Mouse (Mus musculus) spleen, adult 18-20 months (tissue): ENCODE data around the gene Cxcl17.
"Not testable (repeated sequence)": the region's sequence is repeated elsewhere in the genome, so short reads cannot be mapped to it uniquely, and the experiment has no call there.

Source experiments
- DNase-seq, 2 experiments: peaks; one replicate each; pipeline ENCODE4 v3.0.0; 2022; ENCODE audit warnings: mixed read lengths in 2 of 2

The Cxcl17 gene

DNA sequence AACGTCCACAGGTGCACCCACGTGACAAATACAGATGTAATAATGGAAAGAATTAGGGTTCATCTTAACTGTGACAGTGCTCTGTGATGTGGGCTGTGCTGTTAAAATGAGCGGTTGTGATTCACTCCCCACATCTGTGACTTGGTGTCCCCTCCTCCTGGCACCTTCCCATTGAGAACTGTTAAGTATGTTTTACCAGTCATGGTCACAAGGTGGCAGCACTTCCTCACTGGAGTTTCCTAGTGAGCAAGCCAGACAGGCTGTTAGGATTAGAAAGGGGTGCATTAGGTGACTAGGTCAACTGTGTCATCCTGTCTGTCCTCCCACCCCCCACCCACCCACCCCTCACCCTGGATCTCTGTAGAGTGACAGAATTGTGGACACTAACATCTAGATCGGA, 11.7 kb upstream of the Cxcl17 start:
- peak; percentile 45 to 84 for DNase-seq

DNA sequence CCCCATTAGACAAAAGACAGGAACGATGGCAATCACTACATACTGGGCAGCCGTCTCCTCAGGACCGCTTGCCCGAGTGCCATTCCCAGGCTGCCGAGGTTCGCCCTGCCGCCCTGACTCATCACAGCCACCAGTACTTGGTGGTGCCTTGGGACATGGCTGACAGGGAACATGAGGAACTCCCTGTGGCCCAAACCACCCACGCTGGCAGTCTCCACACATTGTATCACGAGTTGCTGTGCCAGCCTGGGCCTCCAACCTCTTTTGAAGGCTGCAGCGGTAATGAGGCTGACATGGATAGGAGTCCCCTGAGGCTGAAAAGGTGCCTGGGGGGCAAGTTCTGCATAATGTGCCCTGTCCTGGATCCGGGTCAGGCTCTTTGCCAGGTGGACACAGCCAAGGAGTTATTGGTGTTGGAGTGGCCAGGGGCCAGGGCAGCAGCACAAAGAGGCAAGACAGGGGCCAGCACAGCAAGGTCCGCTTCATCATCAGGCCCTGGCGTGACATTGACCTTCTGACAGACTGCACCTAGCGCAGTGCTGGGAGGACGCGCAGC, 9.7 kb upstream of the Cxcl17 start:
- no peak for DNase-seq

DNA sequence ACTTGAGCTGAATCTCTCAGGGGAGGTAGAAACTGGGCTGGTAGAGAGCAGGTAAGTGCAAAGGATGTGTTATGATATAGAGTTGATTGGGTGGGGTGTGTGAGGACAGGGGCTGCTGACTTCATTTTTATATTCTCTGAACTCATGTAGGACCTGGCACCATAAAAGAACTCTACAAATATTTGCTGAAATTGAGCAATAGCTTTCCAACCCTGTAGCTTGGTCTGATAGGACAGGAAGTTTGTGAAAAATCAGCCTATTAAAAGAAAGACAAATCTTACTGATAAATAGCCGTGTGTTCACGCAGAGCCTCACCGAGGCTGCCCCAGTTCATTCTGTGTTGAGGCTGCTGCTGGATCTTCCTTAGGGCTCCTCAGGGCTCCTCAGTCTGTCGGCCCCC, 7.3 kb upstream of the Cxcl17 start:
- no peak for DNase-seq

DNA sequence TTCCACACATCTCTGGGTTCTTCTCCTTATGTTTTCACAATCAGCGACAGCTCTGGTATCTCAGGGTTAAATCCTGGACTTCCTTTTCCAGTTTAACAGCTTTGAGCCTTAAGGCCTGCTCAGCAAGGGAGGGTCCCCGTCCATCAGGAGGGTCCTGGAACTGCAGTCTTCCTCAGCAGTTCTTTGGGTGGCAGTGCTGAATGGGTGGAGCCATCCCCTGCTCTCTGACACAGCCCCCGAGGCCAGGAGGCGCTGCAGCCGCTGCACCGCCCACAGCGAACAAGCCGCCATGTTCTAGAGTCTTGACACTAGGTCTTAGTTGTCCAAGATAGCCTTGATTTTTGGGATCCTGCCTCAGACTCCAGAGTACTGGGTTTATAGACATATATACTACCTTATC, 6.8 kb upstream of the Cxcl17 start:
- DNase-seq: no peak

DNA sequence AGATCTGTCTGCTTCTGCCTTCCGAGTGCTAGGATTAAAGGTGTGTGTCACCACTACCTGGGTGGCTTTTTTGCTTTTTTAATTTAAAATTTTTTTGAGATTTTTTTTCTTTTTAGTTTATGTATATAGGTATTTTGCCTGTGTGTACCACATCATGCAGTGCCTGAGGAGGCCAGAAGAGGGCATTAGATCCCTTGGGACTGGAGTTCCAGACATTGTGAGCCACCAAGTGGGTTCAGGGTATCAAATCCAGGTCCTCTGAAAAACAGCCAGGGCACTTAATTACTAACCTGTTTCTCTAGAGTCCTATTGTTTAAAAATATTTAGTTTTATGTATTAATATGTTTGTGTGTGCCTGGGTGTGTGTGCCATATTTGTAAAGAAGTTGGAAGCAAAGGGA, 4.9 kb upstream of the Cxcl17 start:
- DNase-seq: peak in 1 of 2 experiments; percentile 56

DNA sequence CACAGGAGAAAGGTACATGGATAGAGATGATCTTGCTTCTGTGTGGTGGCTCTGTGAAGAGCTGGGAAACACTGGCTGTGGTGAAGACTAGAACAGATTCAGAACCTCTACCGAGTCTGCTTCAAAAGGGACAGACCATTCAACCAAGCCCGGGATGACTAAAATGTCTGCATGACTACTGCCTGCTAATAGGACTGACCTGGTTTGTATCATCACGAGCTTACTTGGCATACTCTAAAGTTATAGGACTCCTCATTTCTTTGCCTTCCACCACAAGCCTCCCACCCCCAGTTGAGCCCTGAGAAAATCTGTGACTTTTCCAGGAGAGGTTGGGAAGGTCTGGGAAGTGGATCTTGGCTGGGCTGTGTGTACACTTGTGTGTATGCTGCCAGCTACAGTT, 825 bp downstream of the Cxcl17 start:
- DNase-seq: no peak

DNA sequence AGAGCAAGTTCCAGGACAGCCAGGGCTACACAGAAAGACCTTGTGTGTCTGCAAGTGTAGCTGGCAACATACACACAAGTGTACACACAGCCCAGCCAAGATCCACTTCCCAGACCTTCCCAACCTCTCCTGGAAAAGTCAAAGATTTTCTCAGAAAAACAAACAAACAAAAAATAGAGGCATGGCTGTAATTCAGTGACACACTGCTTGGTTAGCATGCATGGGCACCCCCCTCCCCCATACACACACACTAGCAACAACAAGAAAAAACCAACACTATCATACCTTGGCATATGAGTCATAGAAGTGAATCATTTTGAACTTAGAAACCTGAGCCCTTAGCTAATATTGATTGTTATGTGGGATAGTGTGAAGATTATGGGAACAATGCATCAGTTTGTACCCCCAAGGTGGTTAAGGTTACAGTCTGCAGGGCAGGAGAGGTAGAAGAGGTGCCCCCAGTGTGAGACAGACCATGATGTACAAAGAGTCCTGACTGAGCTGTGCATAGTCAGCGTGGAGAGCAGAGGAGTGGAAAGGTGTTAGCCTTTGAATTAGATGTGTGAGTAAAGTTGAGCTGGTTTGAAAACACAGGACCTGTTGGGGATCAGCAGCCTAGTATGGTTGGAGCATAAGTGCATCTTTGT, 1.6 kb downstream of the Cxcl17 start:
- no peak for DNase-seq

DNA sequence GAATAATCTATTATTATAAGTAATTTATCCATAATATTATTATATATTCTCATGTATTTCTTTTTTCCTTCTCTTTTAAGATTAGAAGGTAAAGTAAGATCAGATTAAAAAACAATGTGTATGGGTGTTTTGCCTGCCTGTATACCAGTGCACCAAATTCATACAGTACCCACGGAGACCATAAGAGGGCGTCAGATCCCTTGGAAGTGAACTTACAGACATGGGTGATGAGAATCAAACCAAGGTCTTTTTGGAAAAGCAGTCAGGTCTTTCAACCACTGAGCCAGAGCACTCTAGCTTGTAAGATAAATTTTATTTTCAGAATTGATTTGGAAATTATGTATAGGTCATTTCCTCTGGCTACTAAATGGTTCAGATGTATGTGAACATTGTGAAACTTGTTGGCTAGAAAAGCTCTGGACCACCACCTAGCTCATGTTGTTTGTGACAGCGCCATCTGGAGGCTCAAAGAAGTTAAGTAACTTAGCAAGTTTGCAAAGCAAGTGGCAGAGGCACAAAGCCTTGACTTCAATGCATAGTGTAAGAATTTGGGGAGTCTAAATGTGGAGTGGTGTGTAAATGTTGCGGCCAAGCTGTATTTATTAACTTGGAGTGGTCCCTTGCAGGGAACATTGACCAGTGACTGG, 3.4 kb downstream of the Cxcl17 start:
- no peak for DNase-seq

DNA sequence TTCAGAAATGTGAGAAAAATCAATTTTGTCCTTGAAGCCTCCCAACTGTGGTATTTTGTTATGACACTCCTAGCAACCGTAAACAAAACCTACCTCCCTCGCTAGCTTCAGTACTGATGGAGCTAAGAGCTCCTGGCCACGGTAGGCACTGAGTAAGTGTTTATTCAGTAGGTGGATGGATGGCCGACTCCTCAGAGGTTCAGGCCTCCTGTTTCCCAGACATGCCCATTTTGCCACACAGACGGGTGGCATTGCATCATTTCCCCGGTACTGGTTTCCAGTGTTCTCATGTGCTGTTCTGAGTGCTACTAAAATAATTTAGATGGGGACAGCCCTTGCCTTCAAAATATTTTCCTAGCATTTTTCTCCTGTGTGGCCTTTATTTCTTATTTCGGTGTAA, 6.2 kb downstream of the Cxcl17 start:
- DNase-seq: no peak

DNA sequence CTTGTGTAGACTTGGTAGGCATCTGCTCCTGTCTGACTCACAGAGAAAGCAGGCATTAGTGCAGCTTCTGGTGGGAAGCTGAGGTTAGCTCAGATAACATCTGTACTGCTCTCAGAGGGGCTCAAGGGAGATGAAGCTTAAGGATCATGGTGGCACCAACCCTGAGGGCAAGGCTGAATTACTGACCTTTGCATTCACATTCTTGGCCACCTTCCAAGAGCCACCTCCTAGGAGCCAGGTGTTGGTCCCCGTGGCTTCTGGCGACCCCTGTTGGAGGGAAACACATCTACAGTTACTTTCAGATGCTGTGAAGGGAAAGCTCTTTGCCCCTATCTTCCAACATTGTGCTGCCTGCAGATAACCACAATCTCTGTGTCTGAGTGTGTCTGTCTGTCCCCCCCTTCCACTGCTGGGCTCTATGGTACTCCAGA, 10.0 kb downstream of the Cxcl17 start:
- DNase-seq: no peak

DNA sequence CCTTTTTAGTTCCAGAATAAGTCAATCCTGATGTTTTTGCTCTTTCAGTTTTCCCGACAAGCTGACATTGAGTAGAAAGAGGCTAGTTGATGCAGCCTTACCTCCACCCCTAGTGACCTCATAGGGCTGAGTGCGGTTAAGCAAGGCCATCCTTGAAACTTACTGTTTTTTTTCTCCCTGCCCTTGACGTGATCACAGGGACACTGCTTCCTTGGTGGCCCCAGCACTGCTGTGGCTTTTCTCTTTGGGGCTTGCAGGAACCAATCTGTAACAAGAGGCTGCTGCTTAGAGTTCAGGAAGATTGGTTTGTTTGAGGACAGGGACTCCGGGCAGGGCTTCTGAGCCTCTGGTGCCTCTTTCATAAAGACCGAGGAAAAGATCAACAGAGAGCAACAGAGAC, 10.7 kb downstream of the Cxcl17 start:
- no peak for DNase-seq

DNA sequence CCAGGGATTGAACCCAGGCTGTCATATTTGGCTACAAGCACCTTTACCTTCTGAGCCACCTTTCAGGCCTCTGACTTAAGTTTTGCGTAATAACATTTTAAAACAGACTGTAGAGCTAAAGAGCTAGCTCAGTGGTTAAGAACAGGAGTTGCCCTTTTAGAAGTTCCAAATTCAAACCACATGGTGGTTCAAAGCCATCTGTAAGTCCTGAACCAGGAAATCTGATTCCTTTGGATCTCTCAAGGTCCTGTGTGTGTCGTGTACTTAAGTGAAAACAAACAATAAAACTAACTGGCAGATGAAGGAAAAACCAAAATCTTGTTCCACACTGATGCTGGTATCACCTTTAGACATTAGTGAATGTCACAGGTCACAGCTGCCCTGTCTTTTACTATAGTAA, 11.1 kb downstream of the Cxcl17 start:
- DNase-seq: no peak

DNA sequence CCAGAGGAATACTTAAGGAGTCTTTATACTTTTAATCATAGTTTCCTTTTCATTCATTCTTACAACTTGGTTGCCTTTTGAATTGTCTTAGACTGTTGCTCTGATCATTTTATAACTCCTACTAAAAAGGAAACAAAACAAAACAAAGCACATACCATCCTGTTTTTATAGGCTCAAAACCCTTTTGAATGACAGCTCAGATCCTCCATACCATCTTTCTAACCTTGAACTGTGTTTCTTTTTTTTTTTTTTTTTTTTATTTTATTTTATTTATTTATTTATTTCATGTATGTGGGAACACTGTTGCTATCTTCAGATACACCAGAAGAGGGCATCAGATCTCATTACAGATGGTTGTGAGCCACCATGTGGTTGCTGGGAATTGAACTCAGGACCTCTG, 13.7 kb downstream of the Cxcl17 start:
- not testable (repeated sequence) for DNase-seq

DNA sequence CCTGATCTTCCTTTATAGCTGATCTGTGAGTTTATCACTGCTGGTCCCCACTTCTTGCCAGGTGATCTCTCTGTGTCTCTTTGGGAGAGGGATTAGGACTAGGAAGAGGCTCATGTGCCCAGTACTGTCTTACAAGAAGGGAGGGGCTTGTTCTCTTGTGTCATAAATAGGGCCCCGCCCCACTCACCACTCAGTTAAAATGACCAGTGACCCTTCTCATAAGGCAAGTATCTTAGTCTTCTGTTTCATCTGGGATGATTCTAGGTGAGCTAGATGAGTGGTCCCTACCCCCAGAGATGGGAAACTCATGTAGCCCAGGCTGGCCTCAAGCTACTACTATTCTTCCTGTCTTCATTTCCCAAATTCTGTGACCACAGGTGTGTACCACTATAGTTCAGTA, 14.1 kb downstream of the Cxcl17 start, which contains the start of gene Lipe:
Gene Lipe, minus strand, starts transcription at position 101 of the 400 bp plus-strand sequence.
- no peak for DNase-seq

DNA sequence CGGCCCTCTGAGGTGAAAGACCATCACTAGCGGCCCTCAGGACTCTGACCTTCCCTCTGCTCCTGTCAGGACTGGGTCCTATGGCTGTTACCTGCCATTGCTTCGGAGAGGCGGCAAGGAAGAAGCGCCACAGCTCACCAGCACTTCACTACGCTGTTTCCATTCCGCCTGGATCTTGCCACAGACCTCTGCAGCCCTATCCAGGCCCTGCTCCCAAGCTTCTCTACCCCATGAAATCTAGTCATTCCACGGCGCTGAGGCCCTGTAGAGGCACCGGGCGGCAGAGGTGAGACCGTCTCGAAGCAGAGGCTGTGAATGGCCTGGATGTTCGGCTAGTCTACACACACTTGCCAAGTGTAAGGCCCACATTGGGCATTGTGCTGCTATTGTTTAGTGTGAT, 16.1 kb downstream of the Cxcl17 start:
- DNase-seq: no peak

DNA sequence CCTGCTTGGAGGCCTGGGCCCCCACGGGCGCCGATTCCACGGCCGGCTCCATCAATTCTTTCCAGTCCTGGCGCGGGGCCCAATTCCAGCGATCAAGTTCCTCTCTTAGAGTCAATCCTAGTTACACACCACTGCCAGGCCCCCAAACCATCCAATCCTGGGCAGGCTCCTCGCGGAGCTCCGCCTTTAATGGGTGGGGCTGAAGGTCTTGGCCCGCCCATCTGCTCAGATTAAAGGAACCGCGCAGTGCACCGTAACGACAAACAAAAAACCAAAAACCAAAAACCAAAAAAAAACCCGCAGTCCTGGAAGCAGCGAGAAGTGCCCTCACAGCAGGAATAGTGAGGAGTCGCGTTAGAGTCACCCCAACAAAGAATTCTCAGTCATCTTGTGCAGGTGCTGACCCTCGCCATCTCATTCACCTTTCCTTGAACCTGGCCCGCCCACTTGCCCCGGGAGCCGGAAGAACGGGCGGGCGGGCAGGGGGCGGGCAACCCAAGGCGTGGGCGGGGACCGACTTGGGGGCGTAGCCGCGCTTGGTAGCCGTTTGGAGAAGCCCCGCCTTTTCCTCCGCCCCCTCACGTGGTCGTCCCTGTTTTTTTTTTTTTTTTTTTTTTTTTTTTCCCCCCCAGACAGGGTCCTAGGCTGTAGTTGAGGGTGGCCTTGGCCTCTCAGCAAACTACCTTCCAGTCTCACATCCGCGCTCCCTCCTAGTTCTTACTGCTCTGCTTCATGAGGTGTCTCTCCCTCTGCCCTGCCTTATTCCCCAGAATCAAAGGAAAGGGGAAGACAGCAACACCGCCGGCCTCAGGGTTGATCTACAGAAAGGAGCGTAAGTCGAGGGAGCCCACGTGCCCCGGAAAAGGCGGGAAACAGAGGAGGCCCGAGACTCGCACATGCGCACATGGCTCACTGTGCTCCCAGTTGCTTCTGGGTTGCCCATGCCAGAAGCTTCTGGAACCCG, 16.8 kb downstream of the Cxcl17 start:
- peak; percentile 87 to 92 for DNase-seq

DNA sequence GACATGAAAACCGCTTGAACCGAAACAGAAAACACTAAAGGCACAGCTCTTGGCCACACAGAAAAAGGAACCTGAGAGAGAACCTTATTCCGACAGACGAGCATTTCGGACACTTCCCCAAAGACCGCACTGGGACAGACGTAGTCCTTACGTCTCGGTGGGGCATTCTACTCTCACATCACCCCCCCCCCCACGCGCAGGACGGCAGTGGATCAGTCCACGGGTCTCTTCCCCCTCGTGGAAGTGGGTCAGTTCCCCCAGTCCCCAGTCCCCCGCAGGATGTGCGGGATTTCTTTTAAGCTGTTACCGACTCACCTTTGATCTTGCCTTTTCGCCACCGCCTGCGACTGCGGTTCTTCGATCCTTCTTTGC, 17.5 kb downstream of the Cxcl17 start:
- DNase-seq: no peak

DNA sequence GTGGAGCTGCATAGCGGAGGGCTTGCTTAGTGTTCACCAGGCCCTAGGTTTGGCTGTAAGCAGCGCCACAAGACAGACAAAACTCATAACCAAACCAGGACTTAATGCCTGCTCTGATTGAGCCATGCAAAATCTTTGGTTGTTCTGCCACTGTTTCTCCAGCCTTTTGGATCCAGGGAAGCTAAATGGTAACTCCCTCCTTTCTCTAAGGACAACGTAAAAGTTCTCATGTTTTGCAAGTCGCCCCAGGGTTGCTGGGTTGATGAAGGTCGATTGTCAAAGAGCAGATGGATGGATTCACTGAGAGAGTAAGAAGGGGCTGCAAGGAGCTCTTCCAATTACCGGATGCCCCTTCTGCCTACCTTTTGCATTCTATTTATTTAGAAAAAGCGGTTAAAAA, 17.9 kb downstream of the Cxcl17 start:
- no peak for DNase-seq

DNA sequence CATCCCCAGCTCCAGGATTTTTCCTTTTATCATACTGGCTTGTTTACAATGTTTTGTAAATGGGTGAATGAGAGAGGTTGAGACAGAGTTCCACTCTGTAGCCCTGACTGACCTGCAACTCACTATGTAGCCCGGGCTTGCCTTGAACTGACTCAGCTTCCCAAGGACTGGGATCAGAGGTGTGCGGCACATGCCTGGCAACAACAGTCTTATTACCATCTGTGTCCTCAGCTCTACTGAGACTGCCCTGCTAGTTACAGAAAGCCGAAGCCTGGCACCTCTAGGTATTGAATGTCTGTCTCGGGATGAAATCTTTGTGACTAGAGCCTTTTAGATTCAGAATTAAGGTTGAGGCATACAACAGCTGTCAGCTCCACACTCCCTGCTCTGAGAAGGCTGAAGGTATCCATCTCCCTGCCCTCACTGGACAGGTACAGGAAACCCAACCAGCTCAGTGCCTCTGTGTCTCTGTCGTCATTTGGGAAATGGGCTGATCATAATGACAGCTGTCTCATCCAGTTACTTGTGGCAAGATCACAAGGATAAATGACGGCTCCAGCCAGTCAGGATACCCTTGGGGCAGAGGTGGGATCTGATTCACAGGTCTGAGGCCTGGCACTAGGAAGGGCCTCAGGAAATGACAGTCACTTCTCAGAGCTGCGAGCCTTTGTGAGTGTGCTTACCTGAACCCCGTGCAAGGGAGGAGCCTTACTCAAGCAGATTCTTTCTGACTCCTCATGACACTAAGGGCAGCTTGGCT, 19.1 kb downstream of the Cxcl17 start:
- DNase-seq: no peak

DNA sequence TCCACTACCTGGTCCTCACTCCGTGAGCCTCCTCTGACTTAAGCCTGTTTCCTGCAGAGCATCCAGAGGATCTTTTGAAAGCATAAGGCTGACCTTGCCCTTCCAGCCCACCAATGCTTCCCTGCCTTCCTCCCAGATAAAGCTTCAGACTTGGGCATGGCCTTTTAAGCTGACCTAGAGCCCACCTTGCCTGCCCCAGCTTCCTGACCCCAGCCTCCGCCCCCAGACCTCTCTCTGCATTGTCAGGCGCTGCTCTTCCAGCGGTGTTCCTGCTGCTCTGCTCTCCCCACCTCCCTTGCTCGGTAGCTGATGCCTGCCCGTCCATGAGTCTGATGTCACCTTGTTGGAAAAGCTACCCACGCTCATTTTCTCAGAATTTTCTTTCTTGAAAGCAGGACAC, 19.8 kb downstream of the Cxcl17 start:
- no peak for DNase-seq

DNA sequence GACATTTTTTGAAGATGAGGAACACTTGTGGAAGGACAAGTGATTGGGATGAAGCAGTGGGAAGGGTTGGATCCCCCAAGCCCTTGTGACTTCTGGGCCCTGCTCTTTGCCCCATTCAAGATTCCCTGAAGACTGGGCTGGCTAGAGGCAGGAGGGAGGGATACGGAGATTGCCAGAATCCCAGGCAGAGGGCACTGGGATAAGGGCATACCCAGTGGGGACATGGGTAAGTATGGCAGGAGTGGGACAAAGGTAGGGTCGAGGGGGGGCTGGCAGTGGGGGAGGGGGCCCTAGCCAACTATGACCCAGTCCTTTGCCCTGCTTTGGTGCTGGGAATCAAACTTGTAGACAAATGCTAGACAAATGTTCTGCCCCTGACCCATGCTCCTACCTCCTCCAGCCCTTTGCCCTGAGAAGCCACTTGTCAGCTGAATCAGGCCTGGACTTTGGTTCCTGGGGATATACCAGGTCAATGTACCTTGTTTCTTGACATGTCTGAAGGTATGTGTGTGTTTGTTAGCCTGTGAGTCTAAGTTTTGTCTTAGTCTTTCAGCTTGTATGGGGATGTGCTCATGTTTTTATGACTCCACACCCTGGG, 20.7 kb downstream of the Cxcl17 start:
- DNase-seq: no peak

DNA sequence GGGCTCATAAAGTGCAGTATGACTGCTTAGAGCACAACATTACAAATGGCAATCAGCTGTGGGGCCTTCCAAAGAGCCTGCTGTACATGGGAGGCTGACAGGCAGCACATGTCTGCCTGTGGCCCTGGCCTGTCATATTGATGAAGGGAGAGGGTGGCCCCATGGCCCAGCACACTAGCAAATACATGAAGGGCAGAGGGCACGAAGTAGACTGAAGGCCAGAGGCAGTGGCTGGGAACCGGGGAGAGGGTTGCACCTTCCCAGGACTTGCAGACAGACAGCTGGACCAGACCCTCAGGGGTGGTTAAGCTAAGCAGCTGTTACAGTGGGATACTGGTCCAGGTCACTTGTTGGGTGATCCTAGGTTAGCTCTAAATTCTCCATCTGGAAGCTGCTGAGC, 21.7 kb downstream of the Cxcl17 start:
- no peak for DNase-seq
